Mouse (Mus musculus) thymus, postnatal 36 days (tissue): ENCODE results near the gene Oscar.
"Not testable (repeated sequence)": the region's sequence is repeated elsewhere in the genome, so short reads cannot be mapped to it uniquely, and the experiment has no call there.

Experiments
- DNase-seq, 2 experiments: peaks; one replicate each; pipeline ENCODE4 v3.0.0; 2022; ENCODE audit warnings: mixed read lengths in 2 of 2

The Oscar gene

DNA sequence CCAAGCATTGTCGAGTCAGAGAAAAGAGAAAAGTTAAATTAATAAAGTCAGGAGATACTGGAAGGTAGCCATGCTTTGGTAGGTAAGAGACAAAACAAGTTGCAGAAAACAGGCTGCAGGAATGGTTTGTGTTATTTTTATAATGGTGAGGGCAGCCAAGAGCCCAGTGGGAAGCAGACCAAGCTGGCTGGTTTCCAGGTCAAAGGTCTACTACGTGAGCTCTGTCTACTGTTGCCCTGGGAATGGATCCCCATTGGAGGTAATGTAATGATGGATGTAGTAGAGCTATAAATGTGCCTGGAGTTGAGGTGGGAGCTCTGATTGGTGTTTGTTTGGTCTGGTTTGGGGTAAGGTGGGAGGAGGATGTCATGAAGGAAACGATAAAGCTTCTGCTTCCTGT lies 6.9 kb downstream of the Oscar start:
- no peak for DNase-seq

DNA sequence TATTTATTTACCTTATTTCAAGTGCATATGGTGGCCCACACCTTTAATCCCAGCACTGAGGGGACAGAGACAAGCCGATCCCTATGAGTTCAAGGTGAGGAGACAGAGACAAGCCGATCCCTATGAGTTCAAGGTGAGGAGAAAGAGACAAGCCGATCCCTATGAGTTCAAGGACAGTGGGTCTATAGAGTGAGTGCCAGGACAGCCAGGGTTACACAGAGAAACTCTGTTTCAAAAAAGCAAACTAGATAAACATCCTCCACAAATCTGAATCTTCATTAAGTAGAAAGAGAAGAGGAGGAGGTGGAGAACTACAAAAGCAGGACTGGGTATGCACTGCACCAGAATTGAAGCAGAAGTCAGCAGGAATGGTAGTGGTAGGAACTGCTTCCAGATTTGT lies 7.3 kb downstream of the Oscar start:
- no peak for DNase-seq

DNA sequence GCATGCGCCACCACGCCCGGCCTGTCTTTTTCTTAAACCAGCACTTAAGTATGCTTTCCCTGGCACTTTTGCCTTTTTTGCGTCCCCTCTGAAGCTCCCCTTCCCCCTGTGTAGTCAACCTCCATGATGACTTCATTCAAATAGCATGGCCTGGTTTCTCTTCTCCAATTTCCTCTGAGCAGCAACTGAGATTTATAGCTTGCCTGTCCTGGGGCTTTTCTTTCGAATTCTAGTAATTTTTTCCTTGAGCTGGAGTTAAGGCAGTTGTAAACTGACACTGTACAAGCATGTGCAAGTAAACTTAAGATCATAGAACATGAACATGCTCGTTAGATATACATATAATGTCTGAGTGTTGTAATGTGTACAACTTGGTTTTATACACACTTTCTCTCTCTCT lies 8.6 kb downstream of the Oscar start:
- no peak for DNase-seq

DNA sequence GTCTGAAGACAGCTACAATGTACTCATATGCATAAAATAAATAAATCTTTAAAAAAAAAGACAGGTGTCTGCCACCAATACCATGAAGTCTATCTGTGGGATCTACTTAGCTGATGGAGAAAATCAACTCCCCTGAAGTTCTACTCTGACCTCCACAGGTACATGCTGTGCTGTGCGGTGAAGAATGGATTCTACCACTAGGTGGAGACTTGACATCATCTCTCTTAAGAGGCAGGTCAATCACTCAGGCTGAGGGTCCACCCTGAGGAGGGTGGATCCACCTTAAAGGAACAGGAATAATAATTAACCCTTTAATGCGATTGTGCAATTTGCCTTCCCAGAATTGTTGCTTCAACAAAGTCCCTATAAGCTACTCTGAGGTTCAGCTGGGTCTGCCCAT lies 9.2 kb downstream of the Oscar start:
- peak in 1 of 2 experiments; percentile 11 for DNase-seq

DNA sequence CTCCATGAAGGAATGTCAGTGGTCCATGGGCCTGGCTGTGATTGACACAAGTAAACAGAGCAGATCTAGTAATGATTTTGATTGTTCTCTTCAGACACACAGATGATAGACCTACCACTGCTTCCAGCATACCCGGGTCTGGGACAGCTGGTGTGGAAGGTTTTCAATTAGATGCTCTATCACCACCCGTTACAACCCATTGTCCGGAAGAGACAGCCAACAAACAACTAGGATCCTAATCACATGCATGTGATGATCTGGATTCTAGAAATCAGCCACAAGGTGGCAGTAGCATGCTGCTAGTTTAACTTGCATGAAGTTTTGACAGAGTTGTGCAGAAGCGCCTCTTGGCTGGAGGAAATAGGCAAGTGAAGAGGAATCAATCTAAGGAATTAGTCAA lies 14.8 kb downstream of the Oscar start:
- peak; percentile 22 to 47 for DNase-seq

DNA sequence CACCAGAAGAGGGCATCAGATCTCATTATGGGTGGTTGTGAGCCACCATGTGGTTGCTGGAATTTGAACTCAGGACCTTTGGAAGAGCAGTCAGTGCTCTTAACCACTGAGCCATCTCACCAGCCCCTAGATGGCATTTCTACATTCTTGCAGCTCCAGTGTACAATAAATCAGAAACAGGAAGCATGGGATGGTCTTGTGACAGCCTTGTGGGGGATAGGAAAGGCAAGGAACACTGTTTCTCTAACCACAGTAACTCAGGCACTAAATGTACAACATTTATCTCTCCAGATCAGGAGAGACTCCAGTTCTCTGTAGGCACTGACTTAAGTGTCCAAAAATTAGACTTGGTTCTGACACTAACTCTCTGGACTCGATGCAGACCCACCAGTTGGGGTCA lies 18.2 kb downstream of the Oscar start:
- not testable (repeated sequence) for DNase-seq

DNA sequence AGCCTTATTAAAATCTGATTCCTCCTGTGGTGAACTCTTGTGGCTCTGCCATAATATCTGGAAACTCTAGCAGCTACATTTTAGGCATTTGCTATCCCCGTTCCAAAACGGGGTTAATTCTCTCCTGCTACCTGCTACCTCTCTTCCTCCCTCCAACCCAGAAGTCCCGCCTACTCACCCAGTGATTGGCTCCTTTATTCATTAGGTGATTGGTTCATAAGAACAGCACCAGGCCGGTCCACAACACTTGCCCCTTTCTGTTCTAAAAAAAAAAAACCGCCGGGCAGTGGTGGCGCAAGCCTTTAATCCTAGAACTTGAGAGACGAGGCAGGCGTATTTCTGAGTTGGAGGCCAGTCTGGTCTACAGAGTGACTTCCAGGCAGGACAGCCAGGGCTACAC lies 20.8 kb downstream of the Oscar start:
- no peak for DNase-seq

DNA sequence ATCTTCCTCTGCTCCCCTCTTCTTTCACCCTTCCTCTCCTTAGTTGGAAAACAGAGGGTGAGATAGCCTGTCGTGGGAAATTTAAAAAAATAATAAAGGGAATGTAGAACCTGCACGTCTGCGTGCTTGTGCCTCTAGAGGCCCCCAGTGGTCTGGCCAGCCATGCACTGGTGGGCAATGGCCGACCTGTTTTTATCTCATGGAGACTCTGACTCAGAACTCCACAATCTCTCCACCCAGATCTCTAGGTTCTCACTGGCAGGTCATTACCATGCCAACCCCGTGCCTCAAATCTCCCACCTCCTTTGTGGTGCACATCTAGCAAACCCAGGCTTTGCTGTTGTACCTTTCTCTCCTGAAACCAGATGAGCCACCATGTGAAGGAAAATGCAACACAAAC lies 21.3 kb downstream of the Oscar start:
- no peak for DNase-seq

DNA sequence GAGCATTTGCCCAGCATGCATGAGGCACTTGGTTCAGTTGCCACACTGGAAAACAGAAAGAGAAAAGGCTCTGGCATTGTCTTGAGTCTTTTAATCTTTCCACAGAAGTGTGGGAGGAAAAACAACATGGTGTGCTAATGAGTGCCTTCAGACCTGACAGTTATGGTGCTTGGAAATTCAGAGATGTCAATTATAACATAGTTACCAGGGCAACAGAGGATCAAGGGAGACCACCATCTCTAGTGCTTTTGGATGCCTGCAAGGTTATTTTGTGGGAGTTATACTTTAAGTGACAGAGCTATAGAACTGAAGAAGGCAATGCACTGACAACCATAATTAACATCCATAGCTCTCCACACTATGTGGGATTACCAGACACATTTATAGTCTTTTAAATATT lies 22.1 kb downstream of the Oscar start:
- DNase-seq, result no peak

DNA sequence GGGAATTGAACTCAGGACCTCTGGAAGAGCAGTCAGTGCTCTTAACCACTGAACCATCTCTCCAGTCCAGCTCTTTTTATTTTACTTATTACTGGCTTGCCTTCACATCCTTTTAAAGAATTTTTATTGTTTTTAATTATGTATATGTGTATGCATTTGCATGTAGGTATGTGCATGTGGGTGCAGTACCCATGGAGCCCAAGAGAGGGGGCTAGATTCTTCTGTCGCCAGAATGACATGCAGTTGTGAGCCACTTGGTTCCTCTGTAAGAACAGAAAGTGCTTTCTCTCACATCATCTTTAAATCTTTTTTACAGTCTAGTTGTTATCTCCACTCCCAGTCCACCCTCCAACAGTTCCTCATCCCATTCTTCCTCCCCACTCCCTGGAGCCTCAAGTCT lies 24.4 kb downstream of the Oscar start:
- no peak for DNase-seq

DNA sequence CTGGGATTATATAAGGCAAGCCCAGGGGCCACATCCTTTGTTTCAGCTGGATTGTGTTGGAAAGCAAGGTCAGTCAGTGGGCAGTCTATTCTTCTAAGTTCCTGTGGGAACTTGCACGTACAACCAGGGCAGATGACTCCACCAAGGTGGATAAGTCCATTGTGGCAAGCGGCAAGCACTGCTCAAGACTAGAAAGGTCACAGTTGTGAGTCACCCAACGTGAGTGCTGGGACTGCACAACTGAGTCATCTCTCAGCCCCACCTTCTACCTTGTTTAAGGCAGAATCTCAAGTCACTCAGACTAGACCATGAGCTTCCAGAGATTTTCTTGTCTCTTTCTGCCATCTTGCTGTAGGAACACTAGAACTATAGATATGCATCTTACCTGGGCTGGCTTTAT lies 25.4 kb downstream of the Oscar start:
- no peak for DNase-seq

DNA sequence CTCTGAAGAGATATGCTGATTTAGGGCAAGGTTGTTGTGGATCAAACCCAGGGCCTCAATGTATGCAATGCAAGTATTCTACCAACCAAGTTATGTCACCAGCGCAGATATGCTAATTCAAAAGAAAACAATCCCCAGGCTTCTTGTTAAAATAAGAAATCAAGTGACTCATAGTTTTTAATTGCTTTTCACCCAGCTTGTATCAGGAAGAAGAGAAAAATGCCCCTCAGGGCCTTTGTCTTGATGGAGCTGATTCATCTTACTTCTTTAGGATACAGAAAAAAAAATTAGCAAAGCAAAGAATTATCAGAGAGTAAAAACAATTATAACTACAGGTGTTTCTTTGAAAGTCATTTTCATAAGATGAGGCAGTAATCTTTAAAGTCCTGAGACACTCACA lies 28.7 kb downstream of the Oscar start:
- no peak for DNase-seq

DNA sequence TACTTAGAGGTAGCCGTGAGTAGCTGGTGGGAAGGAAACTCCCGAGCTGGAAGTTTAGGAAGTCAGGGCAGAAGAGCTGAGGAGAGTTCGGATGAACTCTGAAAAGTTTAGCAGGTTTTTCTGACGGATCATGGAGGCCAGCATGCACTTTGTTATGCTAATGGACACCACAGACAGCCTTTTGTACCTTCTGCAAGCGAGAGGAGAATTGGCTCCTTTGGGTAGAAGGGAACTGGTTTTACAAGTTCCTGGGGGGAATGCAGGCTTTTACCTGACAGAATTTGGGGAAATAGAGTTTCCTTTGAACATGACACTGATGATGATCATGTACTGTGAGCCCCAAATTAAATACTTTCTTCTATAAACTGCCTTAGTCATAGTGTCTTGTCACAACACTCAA lies 29.7 kb downstream of the Oscar start:
- no peak for DNase-seq

DNA sequence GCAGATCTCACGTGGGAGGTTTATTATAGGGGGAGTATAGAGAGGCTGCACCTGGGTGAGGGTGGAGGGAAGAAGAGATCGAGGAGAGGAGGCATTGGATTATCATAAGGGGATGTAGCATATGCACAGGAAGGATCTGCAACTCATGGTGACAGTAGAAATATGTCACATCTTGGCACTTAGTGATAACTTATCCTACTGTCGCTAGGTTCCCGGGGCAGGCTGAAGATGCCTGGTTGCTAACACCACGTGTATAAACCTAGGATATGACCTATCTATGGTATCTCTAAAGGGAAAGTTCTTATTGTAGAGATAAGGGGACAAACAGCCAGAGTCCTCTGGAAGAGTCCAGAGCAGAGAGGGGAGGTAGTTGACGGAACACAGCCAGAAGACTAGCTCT lies 30.2 kb downstream of the Oscar start:
- DNase-seq, result no peak

DNA sequence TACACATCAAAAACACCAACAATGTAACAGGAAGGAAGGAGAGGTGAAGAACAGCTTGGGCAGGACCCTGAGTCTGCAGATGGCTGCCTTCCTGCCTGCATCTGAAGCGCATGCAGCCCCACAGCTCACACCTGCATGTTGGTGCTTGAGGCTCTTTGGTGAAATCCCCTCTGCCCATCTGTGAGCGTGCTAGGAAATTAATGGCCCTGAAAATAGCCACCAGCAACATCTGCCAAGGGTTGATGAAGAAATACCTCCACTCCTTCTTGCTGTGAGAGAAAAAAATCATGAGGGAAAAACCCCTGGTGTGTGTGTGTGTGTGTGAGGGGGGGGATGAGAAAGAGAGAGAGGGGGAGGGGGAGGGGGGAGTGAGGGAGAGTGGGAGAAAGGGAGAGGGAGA lies 35.9 kb downstream of the Oscar start:
- peak in 1 of 2 experiments; percentile 8 for DNase-seq

DNA sequence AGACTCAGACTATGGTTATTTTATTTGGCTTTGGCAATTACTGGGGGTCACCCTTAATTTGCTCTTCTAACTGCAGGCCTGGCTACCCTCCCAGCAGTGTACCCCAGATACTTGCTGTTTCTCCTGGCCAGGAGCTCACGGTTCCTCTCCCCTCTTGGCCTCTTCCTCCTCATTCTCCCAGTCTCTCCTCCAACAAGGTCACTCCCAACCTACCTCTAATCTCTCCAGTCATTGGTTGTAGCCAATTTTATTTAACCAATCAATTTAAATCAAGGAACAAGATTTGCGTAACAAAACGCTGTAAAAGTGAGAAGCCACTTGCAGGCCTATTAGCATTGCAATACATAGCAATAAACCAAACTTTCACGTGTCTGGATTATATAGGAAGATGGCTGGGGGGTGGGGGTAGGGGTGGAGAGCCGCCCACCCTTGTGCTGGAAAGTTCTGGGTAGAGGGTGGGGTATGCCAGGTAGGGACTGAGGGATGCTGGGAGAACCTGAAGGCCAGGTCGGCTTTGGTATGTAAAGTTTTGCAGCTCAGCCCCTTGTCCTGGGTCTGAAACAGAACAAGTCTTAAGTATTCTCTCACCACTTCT lies 36.9 kb downstream of the Oscar start:
- no peak for DNase-seq

DNA sequence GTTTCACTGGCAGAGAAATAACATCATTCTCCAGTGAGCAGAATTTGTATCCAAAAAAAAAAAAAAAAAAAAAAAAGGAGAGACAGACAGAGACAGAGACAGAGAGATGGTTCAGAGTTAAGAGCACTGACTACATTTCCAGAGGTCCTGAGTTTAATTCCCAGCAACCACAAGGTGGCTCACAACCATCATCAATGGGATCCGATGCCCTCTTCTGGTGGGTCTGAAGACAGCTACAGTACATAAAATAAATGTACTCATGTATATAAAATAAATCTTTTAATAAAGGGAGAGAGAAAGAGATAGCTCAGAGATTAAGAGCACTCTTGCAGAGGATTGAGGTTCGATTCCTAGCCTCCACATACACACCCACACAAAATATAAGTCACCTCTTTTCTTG lies 37.8 kb downstream of the Oscar start:
- no peak for DNase-seq

DNA sequence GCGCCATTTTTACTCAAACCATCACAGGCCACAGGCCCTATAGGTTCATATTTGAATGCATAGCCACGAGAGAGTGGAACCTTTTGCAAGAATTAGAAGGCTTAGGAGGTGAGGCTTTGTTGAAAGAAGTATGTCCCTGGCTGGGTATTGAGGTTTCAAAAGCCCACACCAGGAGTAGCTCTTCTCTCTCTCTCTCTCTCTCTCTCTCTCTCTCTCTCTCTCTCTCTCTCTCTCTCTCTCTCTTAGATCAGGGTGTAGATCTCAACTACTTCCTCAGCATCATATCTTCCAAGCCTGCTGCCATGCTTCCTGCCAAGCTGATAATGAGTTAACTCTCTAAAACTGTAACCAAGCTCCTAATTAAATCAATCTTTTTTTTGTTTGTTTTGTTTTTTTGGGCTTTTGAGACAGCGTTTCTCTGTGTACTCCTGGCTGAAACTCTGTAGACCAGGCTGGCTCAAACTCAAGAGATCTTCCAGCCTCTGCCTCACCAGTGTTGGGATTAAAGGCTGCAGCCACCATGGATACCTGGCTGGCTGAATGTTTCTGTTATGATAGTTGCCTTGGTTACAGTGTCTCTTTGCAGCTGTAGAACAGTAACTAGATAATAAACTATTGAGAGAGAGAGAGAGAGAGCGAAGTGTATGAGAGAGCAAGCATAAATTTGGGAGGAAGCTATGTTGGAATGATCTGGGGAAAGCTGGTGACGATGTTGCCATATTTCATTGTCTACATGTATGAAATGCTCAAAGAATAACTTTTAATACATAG lies 39.4 kb downstream of the Oscar start:
- DNase-seq, result no peak

DNA sequence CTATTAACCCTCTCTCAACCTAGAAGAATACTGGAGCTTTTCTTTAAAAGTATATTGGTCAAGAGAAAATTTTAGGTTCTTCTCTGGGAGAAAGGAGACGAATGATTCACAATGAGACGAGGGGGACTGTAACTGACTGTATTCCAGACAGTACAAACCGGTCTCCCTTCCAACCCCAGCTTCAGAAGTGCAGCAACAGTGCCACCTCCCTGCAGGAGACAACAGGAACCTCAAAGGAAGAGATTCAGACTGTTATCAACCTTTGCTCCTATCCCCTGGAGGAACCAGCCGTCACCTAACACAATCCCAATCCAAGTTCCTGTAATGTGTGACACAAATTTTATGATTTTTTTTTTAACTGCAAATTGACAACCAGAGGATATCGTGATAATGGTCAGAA lies 41.7 kb downstream of the Oscar start:
- no peak for DNase-seq

DNA sequence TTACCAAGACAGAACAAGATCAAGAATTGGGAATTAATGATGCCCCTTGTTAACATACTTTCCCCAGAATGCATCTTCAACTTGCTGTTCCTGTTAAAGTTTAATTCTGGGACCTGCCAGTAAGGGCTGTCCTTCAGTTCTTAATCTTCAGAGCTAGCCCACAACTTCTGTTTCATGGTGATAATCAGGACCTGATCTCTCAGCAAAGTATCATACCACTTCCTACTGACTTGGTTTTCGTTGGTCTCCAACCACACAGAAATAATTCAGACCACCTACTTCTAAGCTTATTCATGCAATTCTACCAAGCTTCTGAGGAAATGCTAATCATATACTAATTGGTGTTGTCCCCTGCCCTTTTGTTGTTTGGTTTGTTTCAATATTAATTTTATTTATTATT lies 44.1 kb downstream of the Oscar start:
- DNase-seq, result no peak

DNA sequence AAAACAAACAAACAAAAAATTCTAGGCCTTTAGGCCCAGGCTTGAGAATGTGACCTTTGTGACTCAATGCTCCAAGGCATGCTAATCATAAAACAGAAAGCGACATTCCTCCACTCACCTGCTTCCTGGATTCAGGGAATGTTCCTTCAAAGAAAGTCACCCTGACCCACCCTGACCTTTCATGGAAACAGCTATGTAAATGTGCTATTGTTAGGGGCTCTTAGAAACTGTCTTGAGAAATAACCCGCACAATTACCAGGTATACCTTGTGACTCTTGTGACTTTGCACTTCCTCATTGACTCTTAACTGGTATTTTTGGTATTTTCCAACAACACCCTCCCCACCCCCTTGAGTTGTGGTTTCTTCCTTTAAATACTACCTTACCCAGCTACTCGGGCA lies 45.4 kb downstream of the Oscar start:
- not testable (repeated sequence) for DNase-seq

DNA sequence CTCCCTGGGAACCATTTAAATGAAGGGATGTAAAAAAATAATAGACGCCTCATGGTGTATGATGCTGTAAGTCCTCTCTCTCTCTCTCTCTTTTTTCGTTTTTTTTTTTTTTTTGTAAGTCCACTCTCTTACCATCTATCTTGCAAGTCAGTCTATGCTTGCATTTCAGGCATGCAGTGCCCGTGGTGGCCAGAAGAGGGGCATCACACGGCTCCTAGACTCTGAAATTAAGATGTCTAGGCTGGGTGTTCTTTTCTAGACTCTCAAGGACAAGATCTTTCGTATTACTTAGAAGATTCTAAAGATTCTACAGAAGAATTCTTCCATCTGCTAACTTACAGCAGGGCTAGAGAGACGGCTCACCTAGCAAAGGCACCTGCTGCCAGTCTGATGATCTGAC lies 46.2 kb downstream of the Oscar start:
- DNase-seq, result no peak

DNA sequence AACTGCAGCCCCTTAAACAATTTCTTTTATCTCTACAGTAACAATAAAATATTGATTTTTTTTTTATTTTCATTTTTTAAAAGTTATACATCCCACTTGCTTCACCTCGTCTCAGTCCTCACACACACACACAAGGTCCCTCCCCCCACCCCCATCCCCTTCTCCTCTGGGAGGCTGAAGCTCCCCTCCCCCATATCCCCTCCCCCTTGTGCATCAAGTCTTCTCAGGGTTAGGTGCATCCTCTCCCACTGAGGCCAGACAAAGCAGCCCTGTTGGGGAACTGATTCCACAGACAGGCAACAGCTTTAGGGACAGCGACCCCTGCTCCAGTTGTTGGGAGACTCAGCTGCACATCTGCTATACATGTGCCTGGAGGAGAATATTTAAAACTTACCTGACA lies 48.6 kb downstream of the Oscar start:
- no peak for DNase-seq
